Mouse (Mus musculus): ENCODE data around the gene Ttc21a.
"Not testable (repeated sequence)": the region's sequence is repeated elsewhere in the genome, so short reads cannot be mapped to it uniquely, and the experiment has no call there.

- not testable (repeated sequence) for TF ChIP-seq ETS1 (conservative IDR thresholded peaks at IDR 0.05; ENCODE audit: low read depth, low read length); TCF12 (IDR thresholded peaks at IDR 0.05; ENCODE audit: low read depth, low read length); CTCF (conservative IDR thresholded peaks at IDR 0.05 in 1 of 2, IDR thresholded peaks at IDR 0.05 in 1 of 2; ENCODE audit: low read depth in 2 of 2, low read length in 2 of 2); EP300 (IDR thresholded peaks at IDR 0.05; ENCODE audit: low read length); SMC3 (IDR thresholded peaks at IDR 0.05; ENCODE audit: low read depth, low read length); E2F4 (IDR thresholded peaks at IDR 0.05; ENCODE audit: insufficient replicate concordance, low read depth, low read length); GABPA (IDR thresholded peaks at IDR 0.05; ENCODE audit: insufficient replicate concordance, low read depth, low read length); CHD2 (IDR thresholded peaks at IDR 0.05; ENCODE audit: low read length)
Observed at GRCm38 (mm10) chr9:120012161-120012560, 74.8 kb downstream of the Ttc21a start.
